Mouse (Mus musculus): Measurements from ENCODE around the gene Cwh43.

DNA sequence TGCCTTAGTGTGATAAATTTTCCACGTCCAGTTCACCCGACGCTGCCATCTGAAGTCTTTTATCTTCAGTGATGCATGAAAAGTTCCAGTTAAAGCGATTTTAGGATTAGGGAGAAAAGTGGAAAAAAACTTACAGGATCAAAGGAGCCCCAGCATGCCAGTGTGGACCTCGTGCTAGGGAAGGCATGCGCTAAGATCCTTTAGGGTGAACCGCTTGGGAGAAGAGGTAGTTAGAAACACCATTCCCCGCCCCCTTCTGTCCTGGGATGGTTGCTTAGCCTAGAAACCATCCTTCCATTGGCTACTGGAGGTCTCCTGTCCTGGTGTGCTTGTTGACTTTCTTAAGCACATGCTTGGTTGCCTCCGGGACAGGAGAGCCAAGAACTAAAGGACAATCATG lies 29.8 kb upstream of the Cwh43 start:
- TF ChIP-seq CTCF (IDR thresholded peaks at IDR 0.05; ENCODE audit: insufficient read depth, low read length) (no peak), POLR2A (IDR thresholded peaks at IDR 0.05; ENCODE audit: borderline replicate concordance, extremely low read depth, low read depth, low read length) (no peak)
